Mouse (Mus musculus) layer of hippocampus, adult 2 months (tissue): Measurements from ENCODE around the gene Srp54a. TPM values are rescaled to one million over a fixed set of nuclear protein-coding genes. Genes with fewer than 3 reads are reported as not detected.
"Not testable (repeated sequence)": the region's sequence is repeated elsewhere in the genome, so short reads cannot be mapped to it uniquely, and the experiment has no call there.

Source experiments
- DNase-seq, 2 experiments: peaks; one replicate each; pipeline ENCODE4 v3.0.0; 2022; ENCODE audit warnings: low spot score in 2 of 2
- H3K27ac ChIP-seq: fragments of 200-600 bp; 2 replicates; pipeline ENCODE4 v1.8.1; 2022
- H3K4me3 ChIP-seq: fragments of 200-600 bp; 2 replicates; pipeline ENCODE4 v1.8.1; 2022; ENCODE audit warnings: mild to moderate bottlenecking
- CTCF ChIP-seq: fragments of 200-600 bp; conservative IDR thresholded peaks from 2 replicates; pipeline ENCODE4 v1.8.1; 2022; ENCODE audit warnings: antibody characterized with exemption, mild to moderate bottlenecking, moderate library complexity
- total RNA-seq, 2 experiments: library from RNA; stranded (reverse); gene quantifications; 2 replicates each; pipeline ENCODE4 v1.2.3; 2021

Srp54a gene
- total RNA-seq, 2 experiments from 2014 or later: 86.3 to 87.0 TPM

GRCm38 (mm10) chr12:55062141-55062540 lies 17.9 kb upstream of the Srp54a start:
- no peak for TF ChIP-seq CTCF
- Histone ChIP-seq H3K27ac (no peak overlapping the region), H3K4me3 (no peak overlapping the region)
- no peak for DNase-seq

- no peak for DNase-seq
- no peak for TF ChIP-seq CTCF
- H3K27ac ChIP-seq: no peak overlapping the region
Measured at GRCm38 (mm10) chr12:55072495-55072894, 7.6 kb upstream of the Srp54a start.

DNA sequence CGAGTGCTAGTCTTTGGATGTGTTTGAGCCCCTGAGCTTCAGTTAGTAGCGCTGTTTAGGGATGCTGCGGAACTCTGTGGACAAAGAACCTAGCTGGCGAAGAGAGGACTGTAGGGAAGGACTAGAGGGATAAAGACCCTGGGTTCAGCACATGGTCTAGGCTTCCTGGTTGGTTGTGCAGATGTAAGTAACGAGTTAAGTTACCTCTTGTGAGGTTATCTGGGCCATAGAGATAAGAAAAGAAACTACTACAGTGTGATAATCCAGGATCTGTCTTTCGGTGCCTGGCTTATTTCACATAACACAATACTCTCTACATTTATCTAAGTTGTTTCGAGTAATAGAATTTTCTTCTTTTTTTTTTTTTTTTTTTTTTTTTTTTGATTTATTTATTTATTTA lies 6.4 kb upstream of the Srp54a start:
- no peak for TF ChIP-seq CTCF
- DNase-seq: no peak
- Histone ChIP-seq H3K27ac (no peak overlapping the region), H3K4me3 (no peak overlapping the region)

More at GRCm38 (mm10) chr12:55072495-55072894, 7.6 kb upstream of the Srp54a start:
- no peak overlapping the region for H3K4me3 ChIP-seq

DNA sequence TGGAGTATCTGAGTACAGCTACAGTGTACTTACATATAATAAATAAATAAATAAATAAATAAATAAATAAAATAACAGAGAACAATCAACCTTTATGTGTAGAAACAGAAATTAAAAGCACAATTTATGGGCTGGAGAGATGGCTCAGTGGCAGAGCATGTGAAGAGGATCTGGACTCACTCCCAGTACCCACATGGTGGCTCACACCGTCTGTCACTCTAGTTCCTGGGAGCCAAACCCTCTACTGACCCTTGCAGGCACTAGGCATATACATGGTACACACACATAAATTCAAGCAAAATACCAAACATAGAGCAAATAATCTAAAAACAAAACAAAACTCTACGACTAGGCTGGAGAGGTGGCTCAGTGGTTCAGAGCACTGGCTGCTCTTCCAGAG lies 4.8 kb upstream of the Srp54a start:
- Histone ChIP-seq H3K4me3 (no peak overlapping the region), H3K27ac (no peak overlapping the region)
- peak; percentile 36; the same call in 1 of the 2 replicates for TF ChIP-seq CTCF
- DNase-seq: no peak

DNA sequence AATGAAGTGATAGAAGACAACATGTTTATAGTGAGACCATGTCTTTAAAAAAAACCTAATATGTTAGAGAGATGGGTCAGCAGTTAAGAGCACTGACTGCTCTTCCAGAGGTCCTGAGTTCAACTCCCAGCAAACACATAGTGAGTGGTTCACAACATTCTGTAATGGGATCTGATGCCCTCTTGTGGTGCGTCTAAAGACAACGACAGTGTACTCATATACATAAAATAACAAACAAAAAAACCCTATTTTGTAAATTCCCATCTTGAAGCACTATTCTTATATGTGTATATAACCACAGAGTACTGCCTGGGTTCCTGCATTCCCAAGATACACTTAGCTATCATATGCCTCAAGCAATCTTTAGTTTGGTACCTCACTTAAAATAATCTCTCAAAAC lies 1.4 kb upstream of the Srp54a start:
- DNase-seq, H3K4me3 ChIP-seq, H3K27ac ChIP-seq: not testable (repeated sequence)
- TF ChIP-seq CTCF: peak; percentile 65

DNA sequence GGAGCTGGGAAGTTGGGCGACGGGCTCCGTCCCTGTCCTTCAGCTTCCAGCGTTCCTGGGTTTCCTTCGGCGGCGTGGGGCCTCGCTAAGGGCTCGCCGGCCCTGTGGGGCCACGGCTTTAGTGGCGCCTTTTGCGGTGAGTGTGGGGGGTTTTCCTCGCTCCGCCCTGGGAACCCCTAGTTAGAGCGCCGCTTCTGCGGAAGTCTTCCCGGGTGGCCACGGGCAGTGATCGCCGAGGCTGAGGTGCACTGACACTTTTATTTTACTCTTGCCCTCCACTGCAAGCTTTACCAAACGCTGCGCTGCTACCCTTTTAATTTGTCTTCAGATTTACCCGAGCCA lies 510 bp downstream of the Srp54a start:
- Histone ChIP-seq H3K4me3 (peak overlapping the region; percentile 66), H3K27ac (peak overlapping the region; percentile 89)
- not testable (repeated sequence) for DNase-seq

DNA sequence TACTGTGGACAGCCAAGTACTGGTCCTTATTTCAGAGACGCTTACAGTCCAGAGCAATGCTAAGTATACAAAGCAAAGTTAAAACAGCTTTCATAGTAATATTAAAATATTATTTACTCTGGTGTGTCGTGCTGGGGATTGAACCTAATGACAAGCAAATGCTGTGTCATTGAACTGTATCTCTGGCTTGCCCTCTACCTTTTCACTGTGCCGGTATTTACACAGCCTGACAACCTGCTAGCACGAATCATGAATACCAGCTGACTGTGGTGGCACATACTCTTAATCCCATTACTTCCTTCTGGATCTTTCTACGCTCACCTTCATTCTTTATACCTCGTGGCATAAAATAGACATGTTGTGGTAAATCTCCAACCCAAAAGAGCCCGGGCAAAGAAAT lies 12.1 kb downstream of the Srp54a start:
- H3K4me3 ChIP-seq, DNase-seq, H3K27ac ChIP-seq: not testable (repeated sequence)

DNA sequence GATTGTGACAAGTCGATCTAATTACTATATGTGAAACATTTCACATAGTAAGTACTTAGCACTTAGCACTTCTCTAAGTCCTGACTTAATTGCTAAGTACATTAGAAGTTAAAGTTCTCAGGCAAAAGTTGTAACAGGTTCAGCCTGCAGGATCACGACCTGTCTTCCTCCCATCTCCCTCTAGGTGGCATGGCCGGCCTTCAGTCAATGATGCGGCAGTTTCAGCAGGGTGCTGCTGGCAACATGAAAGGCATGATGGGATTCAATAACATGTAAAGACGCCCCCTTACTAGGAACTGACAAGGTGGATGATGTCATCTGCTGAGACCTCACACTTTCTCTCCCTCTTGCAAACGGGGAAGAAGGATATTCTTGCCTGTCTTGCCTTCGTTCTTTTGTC lies 32.6 kb downstream of the Srp54a start:
- H3K27ac ChIP-seq, H3K4me3 ChIP-seq, DNase-seq: not testable (repeated sequence)

DNA sequence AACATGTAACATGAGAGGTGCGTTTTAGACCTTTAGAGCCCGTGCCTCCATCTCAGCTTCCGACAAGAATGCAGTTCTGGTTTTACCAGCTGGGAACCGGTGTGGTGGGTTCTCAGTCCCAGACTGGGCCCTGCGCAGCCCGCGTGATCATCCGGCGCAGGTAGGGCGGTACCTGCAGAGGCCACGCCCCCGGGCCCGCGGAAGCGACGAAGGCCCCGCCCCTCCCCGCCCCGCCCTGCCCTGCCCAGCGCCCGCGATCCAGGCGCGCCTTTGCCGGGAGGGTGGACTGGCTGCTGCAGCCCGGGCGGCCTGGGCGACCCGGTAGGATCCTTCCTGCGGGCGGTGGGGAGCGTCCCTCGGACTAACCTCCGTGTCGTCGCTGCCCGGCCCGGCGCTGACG lies 44.2 kb downstream of the Srp54a start, which contains the start of gene Fam177a:
Gene Fam177a (plus strand): TSS at position 228 of the 400 bp plus-strand sequence.
- not testable (repeated sequence) for H3K4me3 ChIP-seq, DNase-seq, H3K27ac ChIP-seq

DNA sequence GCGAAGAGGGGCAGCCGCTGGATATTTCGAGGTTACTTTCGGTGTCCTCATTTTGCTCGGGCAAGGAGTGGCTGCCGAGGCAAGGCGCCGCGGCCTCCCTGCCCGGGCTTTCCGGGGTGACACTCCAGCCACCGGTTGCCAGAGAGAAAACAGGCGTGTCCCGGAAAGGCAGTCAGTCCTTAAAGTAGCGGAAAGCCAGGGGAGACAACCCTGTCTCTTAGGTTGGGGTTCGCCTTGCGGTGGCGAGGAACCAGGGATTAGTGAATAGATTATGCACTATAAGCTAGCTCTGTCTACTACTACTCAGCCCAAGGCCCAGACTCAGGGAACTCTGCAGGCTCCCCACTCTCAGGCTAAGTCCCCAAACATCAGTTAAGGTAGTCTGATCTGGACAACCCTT lies 44.7 kb downstream of the Srp54a start:
- not testable (repeated sequence) for DNase-seq, H3K27ac ChIP-seq, H3K4me3 ChIP-seq

DNA sequence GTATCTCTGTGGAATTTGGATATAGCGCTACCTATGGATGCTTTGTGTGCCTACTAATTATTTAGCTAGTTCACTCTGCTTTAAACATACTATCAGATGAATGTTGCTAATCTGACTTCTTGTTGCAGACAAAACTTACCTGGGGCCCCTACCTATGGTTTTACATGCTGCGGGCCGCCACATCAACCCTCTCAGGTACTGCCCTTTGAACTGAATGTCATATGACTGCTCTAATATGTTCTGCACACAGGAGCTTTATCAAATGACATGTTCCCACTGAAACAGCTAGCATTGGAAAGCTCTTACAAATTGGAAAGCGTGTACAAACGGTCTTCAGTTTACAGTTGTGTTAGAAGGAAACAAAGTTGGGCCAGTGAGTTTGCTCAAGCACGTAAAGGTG lies 55.5 kb downstream of the Srp54a start:
- H3K4me3 ChIP-seq, DNase-seq, H3K27ac ChIP-seq: not testable (repeated sequence)

GRCm38 (mm10) chr12:55137859-55138258 lies 57.8 kb downstream of the Srp54a start:
- H3K4me3 ChIP-seq, H3K27ac ChIP-seq, DNase-seq: not testable (repeated sequence)

DNA sequence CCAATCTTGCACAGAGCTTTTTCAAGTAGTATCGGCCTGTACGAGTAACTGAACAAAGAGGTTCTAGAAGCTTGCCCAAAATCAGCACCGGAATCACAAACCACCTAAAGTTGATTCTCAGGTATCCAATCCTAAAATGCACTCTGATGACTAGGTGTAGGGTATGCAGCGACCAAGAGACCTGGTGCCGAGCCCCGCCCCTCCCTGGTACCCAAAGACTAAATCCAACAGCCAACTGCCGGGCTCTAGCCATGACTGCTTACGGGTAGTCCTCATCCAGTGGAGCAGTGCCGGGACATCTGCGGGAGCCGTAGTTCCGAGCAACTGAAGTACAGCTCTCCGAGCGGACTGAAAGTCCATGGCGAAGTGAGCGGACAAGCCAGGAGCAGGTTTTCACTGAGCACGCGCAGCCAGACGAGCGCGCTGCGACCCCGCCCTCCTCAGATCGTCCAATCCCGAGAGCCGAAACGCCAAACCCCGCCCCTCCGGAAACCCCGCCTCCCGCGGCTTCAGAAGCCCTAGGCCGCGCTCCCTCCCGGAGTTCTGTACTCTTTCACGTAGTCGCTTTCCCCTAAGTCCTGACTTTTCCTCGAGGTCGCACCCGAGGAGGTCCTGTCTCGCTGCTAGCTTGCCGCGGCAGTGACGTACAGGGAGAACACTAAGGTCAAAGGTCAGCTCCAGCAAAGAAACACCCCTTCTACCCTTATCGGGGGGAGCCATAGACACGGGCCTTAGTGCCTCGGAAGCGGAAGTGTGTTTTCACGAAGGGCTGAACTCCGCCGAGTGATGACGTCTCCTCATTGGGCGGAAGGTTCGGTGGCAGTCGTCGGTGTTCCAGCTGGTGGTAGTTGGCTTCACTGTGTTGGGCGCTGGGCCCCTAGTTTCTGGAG lies 74.7 kb downstream of the Srp54a start, which contains the start of gene Srp54b:
Gene Srp54b (plus strand): TSS at position 546 of the 890 bp plus-strand sequence.
- DNase-seq, H3K27ac ChIP-seq: not testable (repeated sequence)
- peak within 1 kb of the TSS; percentile 41; the same call in 1 of the 2 replicates for H3K4me3 ChIP-seq

DNA sequence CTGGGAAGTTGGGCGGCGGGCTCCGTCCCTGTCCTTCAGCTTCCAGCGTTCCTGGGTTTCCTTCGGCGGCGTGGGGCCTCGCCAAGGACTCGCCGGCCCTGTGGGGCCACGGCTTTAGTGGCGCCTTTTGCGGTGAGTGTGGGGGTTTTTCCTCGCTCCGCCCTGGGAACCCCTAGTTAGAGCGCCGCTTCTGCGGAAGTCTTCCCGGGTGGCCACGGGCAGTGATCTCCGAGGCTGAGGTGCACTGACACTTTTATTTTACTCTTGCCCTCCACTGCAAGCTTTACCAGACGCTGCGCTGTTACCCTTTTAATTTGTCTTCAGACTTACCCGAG lies 75.4 kb downstream of the Srp54a start:
- peak overlapping the region; percentile 41; the same call in 1 of the 2 replicates for H3K4me3 ChIP-seq
- DNase-seq, H3K27ac ChIP-seq: not testable (repeated sequence)

Other genes with a start within 250 kb of the Srp54a start
- 10 to 100 TPM; 88.3 to 92.3 TPM for gene Cfl2, start 217.4 kb upstream of the Srp54a start, total RNA-seq
- not detected for gene Gm20403, start 93.7 kb upstream of the Srp54a start, total RNA-seq
- gene Baz1a, start 65.9 kb upstream of the Srp54a start, total RNA-seq: 1 to 10 TPM; 1.4 to 1.8 TPM
- 10 to 100 TPM in 1 of 2 experiments, 1 to 10 TPM in 1; 9.9 to 11.4 TPM for gene 2700097O09Rik, start 152 bp upstream of the Srp54a start, total RNA-seq
- 10 to 100 TPM; 12.3 to 15.5 TPM for gene Fam177a, start 44.2 kb downstream of the Srp54a start, total RNA-seq
- gene Srp54b, start 74.8 kb downstream of the Srp54a start, total RNA-seq: 10 to 100 TPM; 51.4 to 58.8 TPM
- 1 to 10 TPM; 1.2 to 5.5 TPM for gene 1700047I17Rik2, start 119.3 kb downstream of the Srp54a start, total RNA-seq
- 10 to 100 TPM; 33.0 to 35.3 TPM for gene Srp54c, start 149.9 kb downstream of the Srp54a start, total RNA-seq
- 1 to 10 TPM; 9.3 to 9.7 TPM for gene 1110008L16Rik, start 219.3 kb downstream of the Srp54a start, total RNA-seq
- gene Ppp2r3c, start 222.7 kb downstream of the Srp54a start, total RNA-seq: 10 to 100 TPM; 12.8 to 16.2 TPM